Mouse (Mus musculus) monocyte, adult 2 months (primary cell): ENCODE measurements around the gene Disp1.

Source experiments
- DNase-seq, 2 experiments: peaks; one replicate each; pipeline ENCODE4 v3.0.0; 2022; ENCODE audit warnings: low spot score in 2 of 2, low read depth in 1 of 2

The Disp1 gene

DNA sequence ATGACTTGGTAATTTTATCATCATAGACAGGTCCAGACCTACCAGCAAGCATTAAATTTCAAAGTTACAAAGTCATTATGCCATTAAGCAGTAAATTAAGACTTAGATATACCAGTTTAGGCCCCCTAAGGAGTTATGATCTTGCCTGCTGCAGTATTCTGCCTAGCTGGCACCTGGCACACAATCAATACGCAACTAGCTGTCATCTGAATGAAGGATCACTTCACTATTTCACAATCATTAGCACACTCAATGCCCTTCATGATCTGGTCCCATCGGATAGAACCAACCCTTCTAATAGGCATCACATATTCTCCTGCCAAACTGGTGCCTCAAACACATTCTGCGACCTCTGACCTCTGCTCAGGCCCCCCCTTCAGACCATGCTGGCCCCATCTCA lies 14.2 kb downstream of the Disp1 start:
- no peak for DNase-seq

- no peak for DNase-seq
These were observed 20.4 kb downstream of the Disp1 start for GRCm38 (mm10) chr1:183200926-183201325.

DNA sequence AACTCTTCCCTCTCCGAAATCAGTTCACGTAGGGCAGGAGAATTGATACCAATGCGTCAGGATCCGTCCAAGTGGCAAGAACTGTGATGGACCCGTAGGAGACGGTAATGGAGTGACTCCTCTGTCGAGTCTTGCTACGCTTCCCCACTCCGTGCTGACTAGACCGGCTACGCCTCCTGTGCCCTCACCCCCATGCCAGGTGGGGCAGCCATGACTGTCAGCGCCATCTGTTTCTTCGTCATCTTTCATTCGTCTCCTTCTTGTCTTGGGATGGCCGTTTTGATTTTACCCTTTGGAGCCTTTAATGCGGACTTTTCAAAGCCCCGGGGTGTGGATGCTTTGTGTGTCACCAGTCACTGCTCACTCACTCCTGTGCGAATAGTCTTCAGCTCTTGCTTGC lies 26.6 kb downstream of the Disp1 start:
- DNase-seq = no peak

- DNase-seq = no peak
These were observed 27.2 kb downstream of the Disp1 start for GRCm38 (mm10) chr1:183194151-183194550.

GRCm38 (mm10) chr1:183191398-183191797 lies 29.9 kb downstream of the Disp1 start:
- no peak for DNase-seq

DNA sequence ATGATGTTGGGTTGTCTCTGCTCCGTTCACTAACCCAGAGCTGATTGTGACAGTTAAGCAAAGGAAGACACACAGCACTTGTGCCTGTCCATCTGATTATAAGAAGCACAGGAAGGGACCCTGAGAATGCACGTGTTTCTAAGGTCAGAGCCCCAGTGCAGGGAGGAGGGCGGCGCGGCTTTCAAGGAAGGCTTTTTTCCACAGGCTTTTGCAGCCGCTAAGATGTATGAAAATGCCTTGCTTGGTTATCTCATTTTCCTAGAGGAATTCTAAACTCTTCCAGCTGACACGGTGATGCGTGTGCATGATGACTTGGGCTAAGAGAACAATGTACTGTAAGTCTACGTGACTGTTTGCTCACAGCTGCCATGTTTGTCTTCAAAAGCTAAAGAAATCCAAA lies 30.9 kb downstream of the Disp1 start:
- DNase-seq = no peak

GRCm38 (mm10) chr1:183189014-183189662 lies 32.2 kb downstream of the Disp1 start:
- no peak for DNase-seq

- DNase-seq = no peak
These were observed 33.0 kb downstream of the Disp1 start for GRCm38 (mm10) chr1:183188115-183189013.

- DNase-seq = no peak
These were observed 35.8 kb downstream of the Disp1 start for GRCm38 (mm10) chr1:183185560-183185959.

- no peak for DNase-seq
These were observed 36.6 kb downstream of the Disp1 start for GRCm38 (mm10) chr1:183184681-183185080.

- no peak for DNase-seq
These were observed 37.8 kb downstream of the Disp1 start for GRCm38 (mm10) chr1:183183565-183183964.

DNA sequence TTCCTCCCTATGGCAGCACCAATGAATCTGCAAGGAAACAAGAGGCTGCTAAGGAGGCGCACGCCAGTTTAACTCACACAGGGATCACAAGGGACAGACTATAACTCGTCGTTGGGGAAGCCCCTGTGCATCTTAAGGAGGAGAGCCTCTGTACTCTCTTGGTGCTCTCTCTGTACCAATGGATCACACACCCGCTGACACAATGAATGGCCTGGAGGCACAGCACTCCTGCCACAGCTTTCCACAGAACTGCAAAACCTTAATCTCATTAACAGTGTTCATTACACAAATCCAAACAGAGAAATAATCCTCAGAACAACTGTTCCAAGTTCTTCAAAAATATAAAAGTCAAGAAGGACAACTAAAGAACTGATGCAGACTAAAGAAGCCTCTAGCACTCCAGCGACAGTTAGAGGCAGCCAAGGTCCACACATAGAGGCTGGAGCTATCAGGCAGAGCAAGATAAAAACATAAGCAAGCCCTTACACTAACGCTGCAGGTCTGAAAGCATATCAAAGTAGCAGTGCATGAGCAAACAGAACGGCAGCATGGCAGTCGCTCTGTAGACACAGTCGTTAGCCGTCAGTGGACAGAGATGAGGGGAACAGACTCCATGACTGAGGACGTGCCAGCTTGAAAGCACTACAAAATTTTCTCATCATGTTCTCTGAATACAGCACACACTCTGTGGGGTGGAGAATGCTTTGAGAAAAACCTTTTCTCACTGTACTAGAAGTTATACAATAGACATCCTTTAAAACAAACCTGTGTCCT lies 38.5 kb downstream of the Disp1 start:
- no peak for DNase-seq

DNA sequence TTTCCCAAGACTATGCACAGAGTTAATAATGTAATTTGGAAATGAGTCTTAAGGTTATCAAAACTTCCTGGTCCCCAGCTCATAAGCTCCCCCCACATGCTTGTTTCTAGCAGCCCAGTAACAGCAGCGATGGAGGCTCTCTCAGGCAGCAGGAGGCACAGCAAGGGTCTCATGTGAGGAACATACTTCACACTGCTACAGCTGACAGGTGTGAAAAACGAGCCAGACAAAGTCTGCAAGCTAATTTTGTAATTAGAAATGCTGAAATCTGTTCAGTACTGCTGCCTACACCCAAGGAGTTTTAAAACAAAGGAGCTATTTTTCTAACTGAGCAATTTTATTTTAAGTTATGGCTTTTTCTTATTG lies 40.3 kb downstream of the Disp1 start:
- no peak for DNase-seq

DNA sequence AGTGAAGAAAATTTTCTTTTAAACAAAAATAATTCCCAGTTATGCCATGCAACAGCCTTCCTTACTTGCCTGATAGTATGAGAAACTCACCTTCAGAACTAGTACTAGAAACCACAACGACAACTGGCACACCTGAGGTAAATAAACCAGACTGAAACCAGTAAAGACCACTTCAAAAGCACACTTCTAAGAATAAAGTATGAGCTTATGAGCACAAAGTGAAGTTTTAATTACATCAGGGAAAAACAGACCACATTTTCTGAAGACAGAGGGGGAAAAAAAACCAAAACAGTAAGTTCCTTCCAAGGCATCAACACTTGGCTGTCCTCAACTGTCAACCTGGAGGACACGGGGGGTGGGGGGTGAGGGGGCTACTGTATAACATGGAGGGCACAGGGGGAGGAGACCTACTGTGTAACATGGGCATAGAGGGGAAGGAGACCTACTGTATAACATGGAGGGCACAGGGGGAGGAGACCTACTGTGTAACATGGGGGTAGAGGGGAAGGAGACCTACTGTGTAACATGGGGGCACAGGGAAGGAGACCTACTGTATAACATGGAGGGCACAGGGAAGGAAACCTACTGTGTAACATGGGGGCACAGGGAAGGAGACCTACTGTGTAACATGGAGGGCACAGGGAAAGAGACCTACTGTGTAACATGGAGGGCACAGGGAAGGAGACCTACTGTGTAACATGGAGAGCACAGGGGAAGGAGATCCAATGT lies 40.9 kb downstream of the Disp1 start:
- DNase-seq = no peak

DNA sequence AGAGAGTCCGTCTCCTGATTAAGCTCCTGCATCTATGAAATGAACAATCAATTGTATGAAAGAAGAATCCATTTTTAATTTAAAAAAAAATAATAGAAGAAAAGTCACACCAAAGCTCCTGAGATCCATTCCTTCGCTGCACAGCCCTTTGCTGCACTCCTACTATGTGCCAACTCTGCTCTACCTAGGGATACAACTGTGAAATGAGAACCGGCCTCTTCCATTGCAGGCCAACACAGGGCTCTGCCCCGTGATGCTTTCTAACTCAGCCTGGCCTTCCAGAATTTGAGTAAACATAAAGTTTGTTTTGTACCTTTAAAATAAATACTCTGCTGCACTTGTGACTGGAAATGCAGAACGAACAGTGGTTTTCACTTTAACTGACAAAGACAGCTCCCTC lies 42.0 kb downstream of the Disp1 start:
- DNase-seq = no peak

GRCm38 (mm10) chr1:183175236-183175635 lies 46.1 kb downstream of the Disp1 start:
- DNase-seq = no peak

- no peak for DNase-seq
These were observed 50.2 kb downstream of the Disp1 start for GRCm38 (mm10) chr1:183171095-183171494.

- DNase-seq = no peak
These were observed 52.9 kb downstream of the Disp1 start for GRCm38 (mm10) chr1:183168465-183168864.

GRCm38 (mm10) chr1:183167776-183168175 lies 53.5 kb downstream of the Disp1 start:
- no peak for DNase-seq

DNA sequence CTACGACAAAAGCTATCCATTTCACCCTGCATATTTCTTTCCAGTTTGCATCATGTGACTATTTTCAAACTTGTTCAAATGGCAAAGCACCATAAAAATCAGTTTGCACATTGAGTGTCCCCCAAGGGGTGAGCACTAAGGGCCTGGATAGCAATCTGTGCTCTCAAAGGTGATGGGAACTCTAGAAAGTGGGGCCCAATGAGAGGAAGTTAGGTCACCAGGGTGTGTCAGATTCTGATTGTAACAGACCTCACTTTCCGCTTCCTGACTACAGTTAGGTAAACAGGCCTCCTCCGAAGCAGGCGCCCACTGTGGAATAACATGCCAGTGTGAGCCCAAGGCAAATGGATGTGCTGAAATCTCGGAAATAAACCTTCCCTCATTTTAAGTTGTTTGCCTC lies 54.6 kb downstream of the Disp1 start:
- DNase-seq = no peak

DNA sequence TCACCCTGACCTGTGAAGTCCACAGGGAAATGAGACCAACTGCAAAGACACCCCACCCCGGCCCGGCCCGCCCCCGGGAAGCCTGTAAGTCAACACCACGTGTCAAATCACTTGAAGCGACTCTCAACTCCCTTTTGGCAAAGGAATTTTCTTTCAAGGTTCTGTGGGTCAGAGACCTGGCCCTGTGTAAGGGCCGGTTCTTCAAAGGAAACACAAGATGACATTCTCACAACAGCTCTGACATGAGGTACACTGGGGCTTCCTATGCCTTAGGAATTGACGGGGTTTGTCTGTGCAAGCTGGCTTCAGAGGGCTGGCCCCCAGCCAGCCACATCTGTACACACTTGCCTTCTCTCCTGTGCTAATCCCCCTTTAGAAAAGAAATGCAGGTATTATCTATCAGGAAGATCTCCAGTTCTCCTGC lies 56.7 kb downstream of the Disp1 start:
- DNase-seq = no peak
